8 mouse cellular contexts compared by ENCODE assay signal in the genomic region with DNA sequence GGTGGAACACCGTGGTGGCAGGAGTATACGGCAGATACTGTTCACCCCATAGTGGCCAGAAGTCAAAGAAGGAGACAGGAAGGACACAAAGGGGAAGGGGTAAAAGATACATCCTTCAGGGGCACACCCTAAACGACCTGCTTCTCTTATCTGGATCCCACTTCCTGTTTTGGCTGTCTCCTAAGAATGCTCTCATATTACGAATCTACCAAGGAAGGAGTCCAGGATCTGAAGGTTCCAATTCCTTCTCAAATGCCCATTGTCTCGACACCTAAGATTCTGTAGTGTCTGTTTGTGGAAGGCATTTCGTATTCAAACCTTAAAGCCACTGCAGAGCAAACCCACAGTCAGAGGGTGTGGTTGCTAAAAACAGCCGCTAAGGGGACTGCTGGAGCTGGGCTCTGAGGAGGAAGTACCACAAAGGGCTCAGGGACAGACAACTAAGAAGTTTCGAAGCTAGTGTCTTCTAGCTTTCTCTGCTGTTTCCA. TPM values are rescaled to one million over a fixed set of nuclear protein-coding genes. Genes with fewer than 3 reads are reported as not detected.
DNase-seq lines count a peak whose midpoint lies in the region; ATAC-seq lines count a peak whose summit lies in the region.

No protein-coding gene starts in this region.

- peak; percentile 86 for DNase-seq in CD4-positive, CD25-positive, alpha-beta regulatory T cell, adult 2 months (ENCODE audit: low read depth, low spot score)
- DNase-seq in thymus, postnatal 14 days, result peak; percentile 79
- DNase-seq in frontal cortex, postnatal 36 days (ENCODE audit: low spot score in 2 of 2), result no peak
- DNase-seq in cerebellum, postnatal 14 days, result no peak

- H3K79me2 ChIP-seq in macrophage (ENCODE audit: inconsistent target), result no peaks in the 10 kb centered on the region; the same call in 1 of the 2 replicates

- H3K4me2 ChIP-seq in heart, embryonic 15.5 days, result peak overlapping the region; percentile 36
- no peak overlapping the region for H3K4me2 ChIP-seq in forebrain, embryonic 15.5 days (replicated peaks)

- H3K9me3 ChIP-seq in heart, embryonic 15.5 days (replicated peaks), result no peaks in the 10 kb centered on the region
- H3K9me3 ChIP-seq in forebrain, embryonic 15.5 days, result no peaks in the 10 kb centered on the region

- 0 out of 2 replicates have a peak, but pooled peaks cover 3% of the 10 kb centered on the region for H3K27me3 ChIP-seq in heart, embryonic 15.5 days
- H3K27me3 ChIP-seq in forebrain, embryonic 15.5 days, result no peaks in the 10 kb centered on the region

- peak overlapping the region; percentile 25; the same call in 1 of the 2 replicates for H3K27ac ChIP-seq in heart, embryonic 15.5 days
- peak overlapping the region; percentile 99 for H3K27ac ChIP-seq in macrophage
- H3K27ac ChIP-seq in forebrain, embryonic 15.5 days (replicated peaks), result no peak overlapping the region

- no peaks in the 10 kb centered on the region for H3K36me3 ChIP-seq in heart, embryonic 15.5 days
- no peaks in the 10 kb centered on the region for H3K36me3 ChIP-seq in macrophage (ENCODE audit: inconsistent target)
- no peaks in the 10 kb centered on the region for H3K36me3 ChIP-seq in forebrain, embryonic 15.5 days

- no peak overlapping the region for H3K4me3 ChIP-seq in heart, embryonic 15.5 days
- H3K4me3 ChIP-seq in macrophage (ENCODE audit: inconsistent target), result no peak overlapping the region
- H3K4me3 ChIP-seq in forebrain, embryonic 15.5 days, result no peak overlapping the region

- WGBS in heart, embryonic 15.5 days, result 21% methylated on average over 8 of the region's 8 CpGs
- 1% methylated on average over 8 of the region's 8 CpGs for WGBS in macrophage (ENCODE audit: missing documents)
- WGBS in forebrain, embryonic 15.5 days, result 59% methylated on average over 8 of the region's 8 CpGs

- peaks cover 6% of the 10 kb centered on the region for H3K4me1 ChIP-seq in heart, embryonic 15.5 days (replicated peaks)
- peaks cover 9% of the 10 kb centered on the region for H3K4me1 ChIP-seq in forebrain, embryonic 15.5 days

- H3K9ac ChIP-seq in heart, embryonic 15.5 days, result no peak overlapping the region
- H3K9ac ChIP-seq in forebrain, embryonic 15.5 days (replicated peaks), result no peak overlapping the region

- ATAC-seq in activated CD4-positive, CD25-positive, alpha-beta regulatory T cell, adult 4 months, result peak; percentile 34
- ATAC-seq in heart, embryonic 15.5 days (replicated peaks; ENCODE audit: insufficient number of reproducible peaks, insufficient read depth, low FRiP score, low read depth), result no peak
- ATAC-seq in forebrain, embryonic 15.5 days (replicated peaks), result no peak

RNA-seq across cellular contexts. Expression of gene Ccr1, which starts 39.7 kb away (rescaled TPM):
- under 1 TPM; 0.77 to 0.80 TPM for polyA plus RNA-seq in activated CD4-positive, CD25-positive, alpha-beta regulatory T cell, adult 4 months (2017; shearing (Covaris generic))
- 1.9 TPM in 2 replicates for polyA plus RNA-seq in heart, embryonic 15.5 days (2015; fragmentation: Nextera tagmentation; extraction: Ambion mirVana)
- 100 to 1,000 TPM in 1 of 26 experiments, 10 to 100 TPM in 15, 1 to 10 TPM in 10; 3.2 to 114 (median 15.1) TPM for total RNA-seq in macrophage (2018; cell fraction: chromatin; rRNA removed)
- 100 to 1,000 TPM in 2 of 26 experiments, 10 to 100 TPM in 24; 12.2 to 163 (median 31.0) TPM for total RNA-seq in macrophage (2018; cell fraction: cytosol; rRNA removed)
- total RNA-seq in macrophage (2018; cell fraction: nucleus; rRNA removed), result 100 to 1,000 TPM in 5 of 26 experiments, 10 to 100 TPM in 21; 15.0 to 152 (median 47.8) TPM
- polyA plus RNA-seq in macrophage (2018), result 22.8 to 148 TPM (median 64.7 TPM) in 3 replicates
- 0.47 and 0.50 TPM in 2 replicates for polyA plus RNA-seq in forebrain, embryonic 15.5 days (2015; fragmentation: Nextera tagmentation; extraction: Ambion mirVana)

RNA-seq across cellular contexts. Expression of gene Ccr1l1, which starts 49.4 kb away (rescaled TPM):
- polyA plus RNA-seq in activated CD4-positive, CD25-positive, alpha-beta regulatory T cell, adult 4 months (2017; shearing (Covaris generic)), result not detected
- polyA plus RNA-seq in heart, embryonic 15.5 days (2015; fragmentation: Nextera tagmentation; extraction: Ambion mirVana), result not detected in 2 replicates
- 1 to 10 TPM in 20 of 26 experiments, under 1 TPM in 2, not detected in 4; 0.77 to 3.9 (median 1.5) TPM for total RNA-seq in macrophage (2018; cell fraction: chromatin; rRNA removed)
- 1 to 10 TPM in 4 of 26 experiments, under 1 TPM in 22; 0.24 to 1.5 (median 0.67) TPM for total RNA-seq in macrophage (2018; cell fraction: cytosol; rRNA removed)
- 1 to 10 TPM in 23 of 26 experiments, under 1 TPM in 3; 0.79 to 4.5 (median 2.0) TPM for total RNA-seq in macrophage (2018; cell fraction: nucleus; rRNA removed)
- 0.27 to 1.4 TPM (median 1.0 TPM) in 3 replicates for polyA plus RNA-seq in macrophage (2018)
- not detected in 2 replicates for polyA plus RNA-seq in forebrain, embryonic 15.5 days (2015; fragmentation: Nextera tagmentation; extraction: Ambion mirVana)

Comparison
In these comparisons a context has a peak if more than half of its experiments do, and no peak if none do; other contexts are left out.
1. DNase-seq: peak in CD4-positive, CD25-positive, alpha-beta regulatory T cell, adult 2 months (single experiment) and thymus, postnatal 14 days (single experiment); none in frontal cortex, postnatal 36 days (0 of 2) and cerebellum, postnatal 14 days (0 of 2).